Mouse (Mus musculus) left cerebral cortex, postnatal 14 days (tissue): ENCODE data around the gene Plp2. TPM values are rescaled to one million over a fixed set of nuclear protein-coding genes. Genes with fewer than 3 reads are reported as not detected.

ENCODE experiments used
- DNase-seq, 2 experiments: peaks; one replicate each; pipeline ENCODE4 v3.0.0; 2021 to 2022; ENCODE audit warnings: low spot score in 2 of 2, mixed read lengths in 1 of 2
- intact Hi-C: fragments of 180-260 bp; cut with DNase I; formaldehyde crosslinking; loops from one replicate; pipeline ENCODE4 v1.15.1; 2025
- total RNA-seq, 2 experiments: library from RNA; stranded (reverse); gene quantifications; 2 replicates each; pipeline ENCODE4 v1.2.3; 2021

Plp2 gene
- total RNA-seq, 2 experiments from 2014 or later = 9.1 to 12.4 TPM

DNA sequence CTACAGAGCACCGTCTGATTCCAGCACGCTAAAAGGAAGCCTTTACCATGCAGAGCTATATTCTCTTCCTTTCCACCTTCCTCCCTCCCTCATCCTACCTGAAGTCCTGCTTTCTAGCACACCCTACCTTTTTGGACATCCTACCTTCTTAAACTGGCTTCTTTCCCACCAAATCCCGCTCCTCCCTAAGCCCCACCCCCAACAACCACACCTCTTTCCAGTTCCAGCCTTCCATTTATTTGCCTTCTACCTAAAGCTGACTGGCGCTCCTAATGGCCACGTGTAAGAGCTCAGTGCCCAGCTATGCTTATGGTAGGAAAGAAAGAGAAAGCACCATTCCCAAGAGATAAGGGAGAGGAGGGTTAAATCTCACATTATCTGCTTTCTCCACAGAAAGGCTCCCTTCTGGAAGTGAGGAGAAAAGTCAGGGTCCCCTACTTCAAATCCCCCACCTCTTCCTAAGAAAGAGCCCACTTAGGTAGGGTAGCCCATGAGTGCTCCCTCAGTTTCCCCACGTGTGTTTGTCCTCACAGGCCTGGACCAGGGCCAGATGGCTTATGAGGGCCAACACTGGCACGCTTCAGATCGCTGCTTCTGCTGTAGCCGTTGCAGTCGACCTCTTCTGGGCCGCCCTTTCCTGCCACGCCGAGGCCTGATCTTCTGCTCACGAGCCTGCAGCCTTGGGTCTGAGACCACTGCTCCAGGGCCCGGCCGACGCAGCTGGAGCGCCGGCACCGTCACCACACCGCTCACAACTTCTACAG is 5.3 kb downstream of the Plp2 start:
- intact Hi-C loops = no loop called here
- DNase-seq = no peak

DNA sequence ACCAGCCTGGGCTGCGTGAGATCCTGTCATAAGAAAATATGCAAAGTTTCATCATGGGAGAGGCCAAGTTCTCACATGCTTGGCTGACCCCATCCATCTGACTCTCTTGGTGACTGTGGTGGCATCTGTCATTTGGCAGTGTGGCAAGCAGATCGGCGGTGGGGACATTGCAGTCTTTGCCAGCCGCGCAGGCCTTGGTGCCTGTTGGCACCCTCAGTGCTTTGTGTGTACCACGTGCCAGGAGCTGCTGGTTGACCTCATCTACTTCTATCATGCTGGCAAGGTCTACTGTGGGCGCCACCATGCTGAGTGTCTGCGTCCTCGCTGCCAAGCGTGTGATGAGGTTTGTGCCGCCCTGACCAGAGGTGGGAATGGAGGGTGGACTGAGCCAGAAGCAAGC is 6.4 kb downstream of the Plp2 start:
- intact Hi-C loops = no loop called here
- no peak for DNase-seq

DNA sequence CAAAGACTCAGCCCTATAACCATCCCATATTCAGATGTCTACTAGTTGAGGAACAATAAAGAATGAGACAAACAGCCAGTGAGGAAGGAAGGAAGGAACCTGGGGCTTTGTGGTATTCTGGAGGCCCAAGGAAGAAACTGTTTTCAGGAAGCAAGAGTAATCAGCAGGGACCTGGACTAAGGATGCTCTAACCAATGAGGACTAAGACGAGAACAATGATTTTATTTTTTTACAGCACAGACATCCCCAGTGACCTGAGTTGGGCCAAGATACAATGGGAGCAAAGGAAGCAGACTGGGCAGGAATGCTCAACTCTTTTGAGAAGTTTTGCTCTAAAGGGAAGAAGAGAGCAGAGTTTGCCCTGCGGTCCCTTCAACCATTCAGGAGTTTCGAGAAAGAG is 8.3 kb downstream of the Plp2 start:
- no peak for DNase-seq
- intact Hi-C loops = no loop called here

DNA sequence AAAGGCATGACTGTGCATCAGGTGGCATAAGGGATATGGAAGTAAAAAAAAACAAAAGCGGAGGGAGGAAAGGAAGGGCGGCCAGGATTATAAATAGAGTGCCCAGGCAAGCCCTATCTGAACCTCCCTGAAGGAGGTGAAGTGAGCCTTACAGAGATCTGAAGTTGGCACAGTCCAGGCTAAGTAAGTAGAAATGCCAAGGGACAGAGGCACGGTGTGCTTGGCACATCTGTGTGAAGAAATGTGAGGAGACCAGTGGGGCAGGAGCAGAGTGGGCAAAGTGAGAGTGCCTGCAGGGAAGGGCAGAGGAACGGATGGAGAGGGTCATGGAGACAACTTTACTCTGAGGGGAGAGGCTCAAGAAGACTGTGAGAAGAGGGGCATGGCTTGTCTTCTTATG is 10.1 kb downstream of the Plp2 start:
- DNase-seq = no peak
- intact Hi-C loops = no loop called here

DNA sequence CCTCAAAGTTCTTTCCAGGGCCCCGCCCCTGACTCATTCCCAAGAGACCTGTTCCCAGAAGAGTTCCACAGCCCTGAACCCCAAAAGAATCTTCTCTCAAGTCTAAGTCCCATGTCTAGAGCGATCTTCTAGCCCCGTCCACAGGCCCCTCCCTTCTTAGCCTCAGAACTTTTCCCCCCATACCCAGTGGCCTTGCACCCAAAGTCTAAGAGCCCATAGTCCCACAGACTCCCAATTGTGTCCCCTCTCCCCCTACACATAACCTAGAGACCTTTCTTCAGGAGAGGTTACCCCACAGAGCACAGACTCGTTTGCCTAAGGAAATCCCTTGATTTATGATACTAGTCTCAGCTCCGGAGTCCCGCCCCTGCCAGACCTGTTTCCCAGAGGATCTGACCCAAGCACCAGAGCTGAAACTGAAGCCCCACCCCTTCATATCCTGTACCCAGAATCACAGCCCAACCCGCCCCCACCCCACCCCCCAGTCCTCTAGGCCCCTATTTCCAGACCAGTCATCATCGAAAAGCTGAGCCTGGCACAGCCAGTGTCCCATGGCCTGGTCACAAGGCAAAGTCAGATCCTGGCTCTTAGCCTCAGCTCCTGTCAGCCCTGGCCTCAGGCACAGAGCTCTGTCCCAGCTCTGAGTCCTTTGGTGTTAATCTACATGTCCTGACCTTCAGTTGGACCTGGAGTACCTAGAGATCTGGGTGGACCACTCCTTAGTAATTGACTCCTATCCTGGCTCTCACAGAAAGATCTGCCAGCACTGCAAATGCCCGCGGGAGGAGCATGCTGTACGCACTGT is 12.2 kb downstream of the Plp2 start:
- intact Hi-C loops = no loop called here
- no peak for DNase-seq

DNA sequence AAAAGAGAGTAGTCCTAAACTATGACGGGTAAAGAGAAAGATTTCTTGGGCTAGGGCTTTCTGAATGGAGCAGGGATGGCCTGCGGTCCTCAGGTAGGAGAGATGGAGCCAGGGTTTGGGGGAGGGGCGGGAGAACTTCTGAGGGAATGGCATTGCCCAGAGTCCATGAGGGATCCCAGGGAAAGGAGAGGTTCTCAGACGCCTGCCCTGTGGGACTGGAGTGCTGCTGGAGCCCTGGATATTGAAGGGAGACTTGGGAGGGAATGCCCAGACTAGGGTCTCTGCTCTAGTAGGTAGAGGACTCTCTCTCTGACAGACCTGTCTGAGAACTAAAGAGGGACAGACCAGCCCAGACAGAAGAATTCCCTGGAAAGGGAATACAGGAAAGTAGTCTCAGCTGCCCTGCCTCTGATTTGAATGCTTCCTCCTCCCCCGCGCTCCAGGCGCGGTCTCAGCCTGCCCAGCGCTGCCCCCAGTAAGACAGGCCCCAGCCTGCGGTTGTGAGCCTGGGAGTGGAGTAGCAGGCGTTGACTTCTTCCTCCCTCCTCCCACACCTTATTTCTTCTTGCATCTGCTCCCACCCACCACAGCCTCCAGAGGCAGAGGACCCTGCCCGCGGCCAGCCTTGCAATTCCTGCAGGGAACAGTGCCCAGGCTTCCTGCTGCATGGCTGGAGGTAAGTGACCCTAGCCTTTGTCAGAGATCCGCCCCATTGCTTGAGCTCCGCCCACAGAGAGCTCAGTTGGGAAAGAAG is 13.0 kb downstream of the Plp2 start:
- intact Hi-C loops = no loop called here
- peak in 1 of 2 experiments; percentile 1 for DNase-seq

DNA sequence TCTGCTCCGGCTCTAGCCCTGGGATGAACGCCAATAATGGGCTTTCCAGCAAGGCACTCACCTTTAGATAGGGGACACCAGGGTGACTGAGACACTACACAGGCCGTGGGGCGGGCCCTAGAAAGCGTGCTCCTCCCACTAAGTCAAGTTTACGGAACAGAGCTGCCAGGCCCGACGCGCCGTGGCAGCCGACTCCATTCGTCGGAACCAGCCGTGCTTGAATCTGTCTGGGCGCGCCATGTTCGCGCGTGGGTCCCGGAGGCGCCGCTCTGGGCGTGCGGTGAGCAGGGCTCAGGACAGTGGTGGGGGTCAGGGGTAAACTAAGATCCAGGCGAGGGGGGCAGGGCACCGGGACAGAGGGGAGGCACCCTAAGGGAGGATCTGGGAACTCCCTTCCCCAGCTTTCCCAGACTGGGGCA is 14.0 kb downstream of the Plp2 start, which contains the start of gene Prickle3:
Gene Prickle3, plus strand, starts transcription at position 40 of the 419 bp plus-strand sequence.
- intact Hi-C loops = no loop called here
- no peak for DNase-seq

DNA sequence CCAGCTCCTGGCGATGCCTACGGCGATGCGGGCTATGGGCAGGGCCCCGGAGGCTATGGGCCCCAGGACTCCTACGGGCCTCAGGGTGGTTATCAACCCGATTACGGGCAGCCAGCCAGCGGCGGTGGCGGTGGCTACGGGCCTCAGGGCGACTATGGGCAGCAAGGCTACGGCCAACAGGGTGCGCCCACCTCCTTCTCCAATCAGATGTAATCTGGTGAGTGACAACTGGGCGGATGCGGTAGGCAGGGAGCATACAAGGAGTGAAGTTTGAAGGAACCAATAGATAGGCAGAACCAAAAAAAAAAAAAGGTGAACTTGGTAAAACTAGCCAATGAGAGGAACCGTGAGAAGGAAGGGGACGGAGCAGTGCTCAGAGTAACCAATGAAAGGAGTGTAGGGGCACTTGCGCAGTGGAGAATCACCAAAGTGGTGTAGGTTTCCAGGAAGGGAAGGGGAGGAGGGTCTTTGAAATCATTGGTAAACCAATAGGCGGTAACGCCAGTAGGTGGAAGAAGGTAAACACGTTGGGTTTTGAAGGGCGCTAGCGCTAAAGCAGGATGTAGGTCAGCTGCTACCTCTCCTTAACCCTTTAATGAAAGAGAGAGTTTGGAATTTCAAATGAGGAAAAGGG is 22.4 kb downstream of the Plp2 start:
- intact Hi-C loops = loop anchor here (10.0 kb wide), 1 partner anchor 224 kb away; no protein-coding TSS in a partner anchor
- DNase-seq = peak; percentile 58 to 66

DNA sequence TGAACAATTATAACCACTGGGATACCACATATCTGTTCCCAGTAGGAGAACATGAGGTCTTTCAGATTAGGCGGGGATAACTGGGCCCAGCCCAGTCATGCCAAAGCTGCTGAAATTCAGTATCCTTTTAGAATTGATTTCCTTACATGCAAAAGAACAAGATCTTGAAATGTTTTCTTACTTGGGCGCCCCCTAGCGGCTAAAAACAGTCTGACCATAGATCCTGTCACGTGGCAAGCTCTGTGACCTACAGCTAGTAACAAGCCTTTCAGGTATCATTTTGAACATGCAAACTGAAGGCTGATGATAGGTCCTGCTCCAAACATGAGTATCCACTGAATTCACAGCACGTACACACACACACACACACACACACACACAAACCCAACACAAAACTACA is 25.8 kb downstream of the Plp2 start:
- intact Hi-C loops = loop anchor here (2.0 to 10.0 kb wide), 2 partner anchors 173 to 221 kb away; no protein-coding TSS in a partner anchor
- DNase-seq = peak; percentile 83 to 88

DNA sequence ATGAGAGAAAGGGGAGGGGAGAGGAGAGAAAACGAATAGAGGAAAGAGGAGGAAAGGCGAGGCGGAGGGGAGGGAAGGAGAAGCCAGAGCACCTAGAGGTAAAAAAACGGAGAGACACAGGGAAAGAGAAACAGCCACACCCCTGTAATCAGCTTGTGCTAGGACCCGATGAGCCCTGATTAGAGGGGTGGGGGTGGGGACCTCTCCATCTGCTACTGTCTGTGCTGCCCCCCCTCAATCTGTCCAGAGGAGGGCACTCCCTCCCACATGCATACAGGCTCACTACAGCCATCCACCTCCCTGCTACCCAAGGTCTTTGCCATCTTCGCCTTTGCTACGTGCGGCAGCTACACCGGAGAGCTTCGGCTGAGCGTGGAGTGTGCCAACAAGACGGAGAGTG is 30.4 kb downstream of the Plp2 start:
- DNase-seq = no peak
- intact Hi-C loops = loop anchor here (5.0 to 10.0 kb wide), 2 partner anchors 68 to 216 kb away; partner anchors contain the start of genes Foxp3 and Ppp1r3f

DNA sequence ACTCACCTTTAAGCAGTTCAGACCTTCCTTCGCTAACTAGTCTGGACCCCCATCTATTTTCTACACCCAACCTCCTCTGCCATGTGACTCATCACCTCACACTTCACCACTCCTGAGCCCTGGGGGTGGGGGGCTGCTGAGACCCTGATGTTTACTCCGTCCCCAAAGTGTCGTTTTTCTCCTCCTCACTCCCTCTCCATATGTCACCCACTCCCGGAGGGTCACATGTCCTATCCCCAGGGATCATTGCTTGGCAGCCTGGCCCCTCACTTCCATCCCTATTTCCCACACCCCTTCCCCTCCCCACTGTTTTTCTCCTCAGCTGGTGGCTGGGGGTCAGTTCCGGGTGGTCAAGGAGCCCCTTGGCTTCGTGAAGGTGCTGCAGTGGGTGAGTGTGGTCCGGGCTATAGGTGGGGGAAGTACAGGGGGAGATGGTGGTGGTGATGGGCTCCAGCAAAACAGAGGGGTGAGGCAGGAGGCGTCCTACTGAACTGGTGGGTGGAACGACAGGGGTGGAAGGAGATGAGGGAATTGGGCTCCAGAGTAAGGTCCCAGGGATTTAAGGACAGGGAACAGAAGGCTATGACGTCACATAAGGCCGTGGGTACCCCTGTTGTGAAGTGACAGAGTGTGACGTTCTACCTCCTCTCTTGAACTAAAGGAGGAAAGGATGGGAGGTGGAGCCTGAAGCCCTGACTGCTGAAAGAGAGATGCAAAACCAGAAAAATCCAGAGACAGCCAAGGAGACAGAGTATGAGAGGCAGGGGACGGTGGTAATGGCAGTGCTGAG is 31.5 kb downstream of the Plp2 start:
- peak in 1 of 2 experiments; percentile 47 for DNase-seq
- intact Hi-C loops = loop anchor here (5.0 to 10.0 kb wide), 2 partner anchors 67 to 215 kb away; partner anchors contain the start of genes Foxp3 and Ppp1r3f

DNA sequence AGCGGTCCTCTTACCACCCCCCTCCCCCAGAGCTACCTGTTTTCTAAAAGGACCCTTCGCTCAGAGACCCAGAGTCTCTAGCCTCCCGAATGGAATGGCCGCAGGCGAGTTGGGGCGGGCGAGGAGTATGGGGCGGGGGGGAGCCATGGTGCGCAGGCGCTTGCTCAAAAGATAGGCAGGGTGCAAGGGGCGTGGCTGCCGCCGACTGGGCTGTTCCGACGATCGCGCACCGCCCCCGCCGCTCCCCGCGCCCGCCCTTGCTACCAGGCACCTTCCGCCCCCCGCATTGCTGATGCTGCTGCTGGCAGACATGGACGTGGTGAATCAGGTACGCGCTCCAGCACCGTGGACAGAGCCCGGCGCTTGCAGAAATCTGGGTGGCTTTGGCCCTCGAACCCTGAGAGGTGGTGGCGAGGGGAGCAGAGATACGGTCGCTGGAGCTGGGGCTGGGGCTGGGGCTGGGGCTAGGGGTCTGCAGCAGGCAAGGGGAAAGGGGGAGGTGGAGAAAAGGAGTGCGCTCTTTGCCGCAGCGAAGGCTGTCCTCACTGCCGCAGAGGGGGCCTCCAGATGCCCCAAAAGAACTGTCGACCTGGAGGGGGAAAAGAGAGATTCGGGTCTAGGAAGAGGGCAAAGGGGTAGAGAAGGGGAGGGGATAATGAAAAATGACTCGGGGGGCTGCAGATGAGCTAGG is 32.6 kb downstream of the Plp2 start, which contains the start of gene Syp:
Gene Syp, plus strand, starts transcription at position 71 of the 691 bp plus-strand sequence.
- DNase-seq = peak; percentile 89 to 91
- intact Hi-C loops = no loop called here

DNA sequence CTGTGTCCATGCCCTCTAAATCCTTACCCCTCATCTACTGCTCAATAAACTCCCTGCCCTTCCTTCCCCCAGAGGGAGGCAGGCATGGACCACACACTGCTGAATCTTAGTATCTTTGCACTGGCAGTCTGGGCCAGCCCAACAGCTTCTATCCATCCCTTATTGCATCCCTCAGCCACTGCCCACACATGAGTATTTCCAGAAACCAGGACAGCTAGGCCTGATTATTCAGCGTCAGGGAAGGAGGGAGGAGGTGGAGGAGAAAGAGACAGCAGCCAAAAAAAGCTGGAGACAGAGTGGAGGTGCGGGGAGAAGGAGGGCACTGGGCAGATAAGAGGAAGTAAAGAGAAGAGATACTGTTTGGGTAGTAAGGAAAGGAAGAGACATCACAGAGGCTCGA is 36.1 kb downstream of the Plp2 start:
- peak; percentile 49 to 64 for DNase-seq

DNA sequence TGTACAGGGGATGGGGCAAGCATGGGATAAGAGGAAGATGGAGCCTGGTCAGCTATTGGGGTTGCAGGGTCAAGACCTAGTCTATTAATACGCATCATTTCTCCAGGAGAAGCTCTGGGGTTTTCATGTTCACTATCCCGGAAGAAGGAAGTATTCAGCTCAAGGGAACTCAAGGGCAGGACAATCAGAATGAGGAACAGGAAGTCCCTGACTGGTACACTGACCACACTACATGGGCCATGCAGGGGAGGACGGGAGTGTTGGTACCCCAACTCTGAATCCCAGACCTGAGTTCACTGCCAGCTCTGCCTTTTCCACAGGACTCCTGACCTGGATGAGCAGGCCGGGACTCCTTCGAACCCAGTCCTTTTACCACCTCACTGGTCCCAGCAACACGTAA is 38.6 kb downstream of the Plp2 start:
- DNase-seq = no peak
- intact Hi-C loops = no loop called here

More for the DNA sequence above, 36.1 kb downstream of the Plp2 start:
- intact Hi-C loops = no loop called here
